In the genomic region with DNA sequence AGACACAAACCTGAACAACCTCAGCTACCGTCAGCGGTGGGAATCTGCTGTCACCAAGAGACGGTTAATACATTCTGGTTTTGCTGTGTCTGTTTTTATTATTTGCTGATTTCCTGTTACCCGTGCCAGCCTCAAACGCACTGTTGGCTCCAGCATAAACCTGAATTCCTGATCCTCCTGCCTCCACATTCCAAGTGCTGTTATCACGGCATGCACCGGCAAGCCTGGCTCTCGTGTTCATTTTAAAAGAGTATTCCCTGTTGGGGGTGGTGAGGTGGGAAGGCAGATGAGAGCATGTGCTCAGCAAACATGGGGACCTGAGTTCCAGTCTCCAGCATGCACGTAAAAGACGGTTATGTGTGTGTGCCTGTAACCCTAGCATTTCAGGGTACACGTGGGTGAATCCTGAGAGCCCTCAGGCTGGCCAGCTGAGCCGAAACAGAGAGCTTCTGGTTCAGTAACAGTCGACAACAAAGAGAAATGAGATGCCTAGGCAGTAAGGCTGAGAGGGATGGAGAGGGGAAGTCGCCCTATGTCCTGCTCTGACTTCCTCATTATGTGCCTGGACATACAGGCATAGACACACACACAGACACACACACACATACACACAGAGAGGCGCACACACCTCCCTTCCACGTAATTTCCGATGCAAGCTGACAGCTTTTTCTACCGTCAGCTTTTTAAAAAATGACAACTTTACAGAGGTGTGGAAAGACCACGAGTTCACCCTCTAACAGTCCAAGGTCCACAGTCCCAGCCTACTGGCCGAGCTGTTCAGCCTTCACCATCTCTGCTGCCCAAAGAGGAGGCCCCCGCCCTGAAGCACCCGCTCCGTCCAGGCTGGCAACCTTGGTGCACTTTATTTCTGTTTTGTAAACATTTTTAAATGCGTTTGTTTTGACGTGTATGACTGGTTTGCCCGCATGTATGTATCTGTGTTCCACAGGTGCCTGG, we compare ENCODE assay signal across 11 mouse cellular contexts.
DNase-seq lines count a peak whose midpoint lies in the region; ATAC-seq and TF ChIP-seq lines count a peak whose summit lies in the region.
"Had no signal": no experiment of that assay in that cellular context is flagged by ENCODE, and none has a peak within 500 bp of the region (broad histone marks: within the 10 kb centered on the region; RNA-seq: fewer than 3 reads in every experiment).

No protein-coding gene starts in this region.

- DNase-seq in kidney, adult 9 months: peak; percentile 26
- no peak for DNase-seq in kidney, adult 11 months
- no peak for DNase-seq in cerebellum, adult 18-20 months
- no peak for DNase-seq in midbrain, postnatal 0 days (ENCODE audit: low spot score)
- DNase-seq: cerebellum, postnatal 14 days; lung, postnatal 14 days had no signal

- ATAC-seq in common myeloid progenitor, adult 5-6 weeks (replicated peaks; ENCODE audit: low read depth, poor library complexity, severe bottlenecking): 0 out of 2 replicates have a peak, but pooled peaks have one; percentile 32
- ATAC-seq in embryonic facial prominence, embryonic 15.5 days (ENCODE audit: insufficient number of reproducible peaks, low FRiP score, low TSS enrichment, low read depth): no peak
- no peak for ATAC-seq in limb, embryonic 13.5 days (ENCODE audit: low FRiP score, low read depth)
- no peak for ATAC-seq in midbrain, postnatal 0 days (ENCODE audit: low FRiP score)

- H3K36me3 ChIP-seq in embryonic facial prominence, embryonic 15.5 days: no peaks in the 10 kb centered on the region
- H3K36me3 ChIP-seq in limb, embryonic 13.5 days: no peaks in the 10 kb centered on the region
- no peaks in the 10 kb centered on the region for H3K36me3 ChIP-seq in midbrain, postnatal 0 days (ENCODE audit: insufficient read depth, low read length)

- H3K4me1 ChIP-seq in embryonic facial prominence, embryonic 15.5 days: peaks cover 20% of the 10 kb centered on the region
- H3K4me1 ChIP-seq in limb, embryonic 13.5 days: peaks cover 44% of the 10 kb centered on the region
- H3K4me1 ChIP-seq in midbrain, postnatal 0 days (ENCODE audit: insufficient read depth, low read length): no peaks in the 10 kb centered on the region

- no peak overlapping the region for H3K4me3 ChIP-seq in embryonic facial prominence, embryonic 15.5 days (replicated peaks)
- no peak overlapping the region for H3K4me3 ChIP-seq in limb, embryonic 13.5 days
- H3K4me3 ChIP-seq in midbrain, postnatal 0 days (ENCODE audit: low read depth, low read length): no peak overlapping the region
- H3K4me3 ChIP-seq: erythroblast, embryonic 14.5 days; myocyte had no signal

- TF ChIP-seq CTCF in midbrain, postnatal 0 days (IDR thresholded peaks at IDR 0.05): no peak

- H3K9me3 ChIP-seq in embryonic facial prominence, embryonic 15.5 days (replicated peaks): no peaks in the 10 kb centered on the region
- no peaks in the 10 kb centered on the region for H3K9me3 ChIP-seq in limb, embryonic 13.5 days
- H3K9me3 ChIP-seq in midbrain, postnatal 0 days (ENCODE audit: low read length): no peaks in the 10 kb centered on the region

- H3K4me2 ChIP-seq in embryonic facial prominence, embryonic 15.5 days (replicated peaks): peak overlapping the region; percentile 21; the same call in 1 of the 2 replicates
- peak overlapping the region; percentile 2; the same call in 1 of the 2 replicates for H3K4me2 ChIP-seq in limb, embryonic 13.5 days (replicated peaks)
- H3K4me2 ChIP-seq in midbrain, postnatal 0 days (ENCODE audit: low read depth, low read length, poor library complexity, severe bottlenecking): no peak overlapping the region

- 0 out of 2 replicates have a peak overlapping the region, but pooled peaks have one; percentile 22 for H3K27ac ChIP-seq in embryonic facial prominence, embryonic 15.5 days (replicated peaks)
- H3K27ac ChIP-seq in limb, embryonic 13.5 days: no peak overlapping the region
- H3K27ac ChIP-seq in midbrain, postnatal 0 days (ENCODE audit: low read depth, low read length): no peak overlapping the region

- H3K27me3 ChIP-seq in embryonic facial prominence, embryonic 15.5 days: no peaks in the 10 kb centered on the region
- H3K27me3 ChIP-seq in limb, embryonic 13.5 days: peaks cover 89% of the 10 kb centered on the region
- 0 out of 2 replicates have a peak, but pooled peaks cover 3% of the 10 kb centered on the region for H3K27me3 ChIP-seq in midbrain, postnatal 0 days (ENCODE audit: insufficient read depth, low read length)

- WGBS in embryonic facial prominence, embryonic 15.5 days: 53% methylated on average over 26 of the region's 26 CpGs
- WGBS in limb, embryonic 13.5 days: 60% methylated on average over 26 of the region's 26 CpGs
- 83% methylated on average over 26 of the region's 26 CpGs for WGBS in midbrain, postnatal 0 days

- no peak overlapping the region for H3K9ac ChIP-seq in embryonic facial prominence, embryonic 15.5 days
- no peak overlapping the region for H3K9ac ChIP-seq in limb, embryonic 13.5 days
- H3K9ac ChIP-seq in midbrain, postnatal 0 days (replicated peaks; ENCODE audit: low read length, poor library complexity, severe bottlenecking): no peak overlapping the region
